Mouse (Mus musculus): ENCODE results near the gene AL607142.1. TPM values are rescaled to one million over a fixed set of nuclear protein-coding genes. Genes with fewer than 3 reads are reported as not detected.
A peak's percentile ranks its signal among the peaks of the same experiment; 100 is the strongest.

AL607142.1 gene
- polyA plus RNA-seq, 1 experiment from 2014 or later, result not detected

- Histone ChIP-seq H3K27me3 (ENCODE audit: control insufficient read depth, insufficient read depth, low read depth, low read length) (no peaks in the 10 kb centered on the region), H3K36me3 (ENCODE audit: control insufficient read depth, insufficient read depth, low read length) (no peaks in the 10 kb centered on the region), H3K4me3 (ENCODE audit: low read length) (no peak overlapping the region), H3K27ac (ENCODE audit: low read length) (no peak overlapping the region), H3K9me3 (ENCODE audit: control insufficient read depth, low read length) (no peaks in the 10 kb centered on the region), H3K9ac (ENCODE audit: low read length) (no peak overlapping the region), H3K4me1 (replicated peaks; ENCODE audit: control insufficient read depth, insufficient read depth, low read length) (peaks cover 2% of the 10 kb centered on the region; the same call in 1 of the 2 replicates), H3K4me2 (ENCODE audit: low read depth, low read length) (no peak overlapping the region)
- no peak for ATAC-seq (ENCODE audit: low read depth)
- WGBS, result 61% methylated on average over 5 of the region's 5 CpGs
Measured at GRCm38 (mm10) chr4:120074061-120074460, 9.3 kb downstream of the AL607142.1 start.

GRCm38 (mm10) chr4:120077322-120077721 is 12.5 kb downstream of the AL607142.1 start:
- no peaks in the 10 kb centered on the region for H3K27me3 ChIP-seq (ENCODE audit: control insufficient read depth, insufficient read depth, low read depth, low read length)
- H3K4me2 ChIP-seq (ENCODE audit: low read depth, low read length), result no peak overlapping the region
- no peaks in the 10 kb centered on the region for H3K36me3 ChIP-seq (ENCODE audit: control insufficient read depth, insufficient read depth, low read length)
- 75% methylated on average over 8 of the region's 8 CpGs for WGBS
- H3K9me3 ChIP-seq (ENCODE audit: control insufficient read depth, low read length), result no peaks in the 10 kb centered on the region
- no peaks in the 10 kb centered on the region for H3K4me1 ChIP-seq (replicated peaks; ENCODE audit: control insufficient read depth, insufficient read depth, low read length)
- ATAC-seq (ENCODE audit: low read depth), result no peak
- H3K27ac ChIP-seq (ENCODE audit: low read length), result no peak overlapping the region
- H3K9ac ChIP-seq (ENCODE audit: low read length), result no peak overlapping the region
- H3K4me3 ChIP-seq (ENCODE audit: low read length), result no peak overlapping the region

GRCm38 (mm10) chr4:120082527-120082926 is 17.7 kb downstream of the AL607142.1 start:
- Histone ChIP-seq H3K9ac (ENCODE audit: low read length) (no peak overlapping the region), H3K4me3 (ENCODE audit: low read length) (no peak overlapping the region), H3K4me1 (replicated peaks; ENCODE audit: control insufficient read depth, insufficient read depth, low read length) (peaks cover 5% of the 10 kb centered on the region; the same call in 1 of the 2 replicates), H3K4me2 (ENCODE audit: low read depth, low read length) (no peak overlapping the region), H3K27ac (ENCODE audit: low read length) (no peak overlapping the region), H3K9me3 (ENCODE audit: control insufficient read depth, low read length) (no peaks in the 10 kb centered on the region), H3K27me3 (ENCODE audit: control insufficient read depth, insufficient read depth, low read depth, low read length) (no peaks in the 10 kb centered on the region), H3K36me3 (ENCODE audit: control insufficient read depth, insufficient read depth, low read length) (no peaks in the 10 kb centered on the region)
- no peak for ATAC-seq (ENCODE audit: low read depth)
- WGBS, result 76% methylated on average over 5 of the region's 5 CpGs

GRCm38 (mm10) chr4:120083700-120084099 is 18.9 kb downstream of the AL607142.1 start:
- H3K9me3 ChIP-seq (ENCODE audit: control insufficient read depth, low read length), result no peaks in the 10 kb centered on the region
- no peaks in the 10 kb centered on the region for H3K36me3 ChIP-seq (ENCODE audit: control insufficient read depth, insufficient read depth, low read length)
- H3K9ac ChIP-seq (ENCODE audit: low read length), result no peak overlapping the region
- peaks cover 5% of the 10 kb centered on the region; the same call in 1 of the 2 replicates for H3K4me1 ChIP-seq (replicated peaks; ENCODE audit: control insufficient read depth, insufficient read depth, low read length)
- H3K4me3 ChIP-seq (ENCODE audit: low read length), result no peak overlapping the region
- 53% methylated on average over 3 of the region's 3 CpGs for WGBS
- no peak overlapping the region for H3K27ac ChIP-seq (ENCODE audit: low read length)
- peak; percentile 77 for ATAC-seq (ENCODE audit: low read depth)
- H3K27me3 ChIP-seq (ENCODE audit: control insufficient read depth, insufficient read depth, low read depth, low read length), result no peaks in the 10 kb centered on the region
- H3K4me2 ChIP-seq (ENCODE audit: low read depth, low read length), result no peak overlapping the region

- 84% methylated on average over 8 of the region's 8 CpGs for WGBS
- ATAC-seq (ENCODE audit: low read depth), result no peak
- H3K4me2 ChIP-seq (ENCODE audit: low read depth, low read length), result no peak overlapping the region
Measured at GRCm38 (mm10) chr4:120089536-120089935, 24.7 kb downstream of the AL607142.1 start.

GRCm38 (mm10) chr4:120091997-120092783 is 27.4 kb downstream of the AL607142.1 start:
- Histone ChIP-seq H3K36me3 (ENCODE audit: control insufficient read depth, insufficient read depth, low read length) (no peaks in the 10 kb centered on the region), H3K4me2 (ENCODE audit: low read depth, low read length) (no peak overlapping the region), H3K9ac (ENCODE audit: low read length) (no peak overlapping the region), H3K27ac (ENCODE audit: low read length) (peak overlapping the region; percentile 71), H3K27me3 (ENCODE audit: control insufficient read depth, insufficient read depth, low read depth, low read length) (no peaks in the 10 kb centered on the region), H3K9me3 (ENCODE audit: control insufficient read depth, low read length) (no peaks in the 10 kb centered on the region), H3K4me3 (ENCODE audit: low read length) (no peak overlapping the region), H3K4me1 (replicated peaks; ENCODE audit: control insufficient read depth, insufficient read depth, low read length) (peaks cover 7% of the 10 kb centered on the region; the same call in 1 of the 2 replicates)
- peak; percentile 81 for ATAC-seq (ENCODE audit: low read depth)
- WGBS, result 64% methylated on average over 1 of the region's 1 CpGs

More at GRCm38 (mm10) chr4:120089536-120089935, 24.7 kb downstream of the AL607142.1 start:
- Histone ChIP-seq H3K27me3 (ENCODE audit: control insufficient read depth, insufficient read depth, low read depth, low read length) (no peaks in the 10 kb centered on the region), H3K27ac (ENCODE audit: low read length) (no peak overlapping the region), H3K4me1 (replicated peaks; ENCODE audit: control insufficient read depth, insufficient read depth, low read length) (peaks cover 9% of the 10 kb centered on the region; the same call in 1 of the 2 replicates), H3K9ac (ENCODE audit: low read length) (no peak overlapping the region), H3K4me3 (ENCODE audit: low read length) (no peak overlapping the region), H3K36me3 (ENCODE audit: control insufficient read depth, insufficient read depth, low read length) (no peaks in the 10 kb centered on the region), H3K9me3 (ENCODE audit: control insufficient read depth, low read length) (no peaks in the 10 kb centered on the region)

- Histone ChIP-seq H3K4me3 (ENCODE audit: low read length) (no peak overlapping the region), H3K27ac (ENCODE audit: low read length) (no peak overlapping the region), H3K36me3 (ENCODE audit: control insufficient read depth, insufficient read depth, low read length) (peaks cover 8% of the 10 kb centered on the region), H3K27me3 (ENCODE audit: control insufficient read depth, insufficient read depth, low read depth, low read length) (no peaks in the 10 kb centered on the region), H3K9ac (ENCODE audit: low read length) (no peak overlapping the region), H3K4me2 (ENCODE audit: low read depth, low read length) (no peak overlapping the region), H3K4me1 (replicated peaks; ENCODE audit: control insufficient read depth, insufficient read depth, low read length) (peaks cover 4% of the 10 kb centered on the region; the same call in 1 of the 2 replicates), H3K9me3 (ENCODE audit: control insufficient read depth, low read length) (peaks cover 11% of the 10 kb centered on the region)
- no peak for ATAC-seq (ENCODE audit: low read depth)
- 78% methylated on average over 19 of the region's 19 CpGs for WGBS
Measured at GRCm38 (mm10) chr4:120096935-120097334, 32.1 kb downstream of the AL607142.1 start.

GRCm38 (mm10) chr4:120101186-120101585 is 36.4 kb downstream of the AL607142.1 start:
- Histone ChIP-seq H3K27ac (ENCODE audit: low read length) (no peak overlapping the region), H3K27me3 (ENCODE audit: control insufficient read depth, insufficient read depth, low read depth, low read length) (no peaks in the 10 kb centered on the region), H3K4me1 (replicated peaks; ENCODE audit: control insufficient read depth, insufficient read depth, low read length) (no peaks in the 10 kb centered on the region), H3K9me3 (ENCODE audit: control insufficient read depth, low read length) (peaks cover 11% of the 10 kb centered on the region), H3K4me2 (ENCODE audit: low read depth, low read length) (no peak overlapping the region), H3K9ac (ENCODE audit: low read length) (no peak overlapping the region), H3K4me3 (ENCODE audit: low read length) (no peak overlapping the region), H3K36me3 (ENCODE audit: control insufficient read depth, insufficient read depth, low read length) (peaks cover 8% of the 10 kb centered on the region)
- ATAC-seq (ENCODE audit: low read depth), result no peak

- Histone ChIP-seq H3K27ac (ENCODE audit: low read length) (no peak overlapping the region), H3K4me1 (replicated peaks; ENCODE audit: control insufficient read depth, insufficient read depth, low read length) (no peaks in the 10 kb centered on the region), H3K4me3 (ENCODE audit: low read length) (no peak overlapping the region), H3K27me3 (ENCODE audit: control insufficient read depth, insufficient read depth, low read depth, low read length) (no peaks in the 10 kb centered on the region), H3K9me3 (ENCODE audit: control insufficient read depth, low read length) (no peaks in the 10 kb centered on the region), H3K9ac (ENCODE audit: low read length) (no peak overlapping the region), H3K36me3 (ENCODE audit: control insufficient read depth, insufficient read depth, low read length) (no peaks in the 10 kb centered on the region), H3K4me2 (ENCODE audit: low read depth, low read length) (no peak overlapping the region)
- ATAC-seq (ENCODE audit: low read depth), result peak; percentile 28; the same call in 1 of the 2 replicates
- WGBS, result 52% methylated on average over 5 of the region's 5 CpGs
Measured at GRCm38 (mm10) chr4:120104599-120104998, 39.8 kb downstream of the AL607142.1 start.
